ENCODE assay signal across 23 mouse cellular contexts in the genomic region with DNA sequence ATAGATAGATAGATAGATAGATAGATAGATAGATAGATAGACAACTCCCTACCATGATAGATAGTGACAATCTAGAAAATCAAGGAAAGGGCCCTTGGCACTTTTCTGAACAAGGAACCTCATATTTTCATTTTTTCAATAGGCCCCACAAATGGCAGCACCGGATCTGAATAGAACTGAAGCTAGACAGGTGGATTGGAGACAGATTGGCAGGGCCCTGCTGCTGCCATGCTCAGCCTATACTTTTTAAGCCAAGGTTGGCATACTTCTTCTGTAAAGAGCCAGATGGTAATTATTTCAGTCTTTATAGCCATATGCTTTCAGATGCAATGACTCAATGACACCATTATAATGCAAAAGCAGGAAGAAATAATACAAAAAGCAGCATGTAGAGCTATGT. TPM values are rescaled to one million over a fixed set of nuclear protein-coding genes. Genes with fewer than 3 reads are reported as not detected.
DNase-seq lines count a peak whose midpoint lies in the region; ATAC-seq lines count a peak whose summit lies in the region.
"Had no signal": no experiment of that assay in that cellular context is flagged by ENCODE, and none has a peak within 500 bp of the region (broad histone marks: within the 10 kb centered on the region; RNA-seq: fewer than 3 reads in every experiment).

No protein-coding gene starts in this region.

- no peaks in the 10 kb centered on the region for H3K36me3 ChIP-seq in forebrain, embryonic 13.5 days (ENCODE audit: poor library complexity, severe bottlenecking)
- no peaks in the 10 kb centered on the region for H3K36me3 ChIP-seq in forebrain, embryonic 10.5 days (replicated peaks)
- H3K36me3 ChIP-seq in forebrain, embryonic 16.5 days (ENCODE audit: control insufficient read depth, insufficient read depth): no peaks in the 10 kb centered on the region
- H3K36me3 ChIP-seq: embryonic facial prominence, embryonic 13.5 days; hindbrain, embryonic 12.5 days; intestine, embryonic 15.5 days; liver, embryonic 15.5 days had no signal

- no peaks in the 10 kb centered on the region for H3K27me3 ChIP-seq in forebrain, embryonic 13.5 days
- H3K27me3 ChIP-seq in forebrain, embryonic 10.5 days (ENCODE audit: poor library complexity, severe bottlenecking): no peaks in the 10 kb centered on the region
- H3K27me3 ChIP-seq in forebrain, embryonic 16.5 days (replicated peaks; ENCODE audit: control insufficient read depth, insufficient read depth, low read length): no peaks in the 10 kb centered on the region
- H3K27me3 ChIP-seq: embryonic facial prominence, embryonic 13.5 days; hindbrain, embryonic 12.5 days; intestine, embryonic 15.5 days; liver, embryonic 15.5 days had no signal

- peak; percentile 83 for ATAC-seq in forebrain, embryonic 13.5 days
- peak; percentile 85 for ATAC-seq in forebrain, embryonic 16.5 days
- ATAC-seq: intestine, embryonic 15.5 days; lung, postnatal 0 days; midbrain, embryonic 16.5 days had no signal

- H3K9ac ChIP-seq in forebrain, embryonic 13.5 days: no peak overlapping the region
- no peak overlapping the region for H3K9ac ChIP-seq in forebrain, embryonic 16.5 days (replicated peaks; ENCODE audit: low read depth, low read length)
- H3K9ac ChIP-seq: embryonic facial prominence, embryonic 13.5 days; hindbrain, embryonic 12.5 days; intestine, embryonic 15.5 days; liver, embryonic 15.5 days had no signal

- H3K4me1 ChIP-seq in forebrain, embryonic 13.5 days: 0 out of 2 replicates have a peak, but pooled peaks cover 4% of the 10 kb centered on the region
- no peaks in the 10 kb centered on the region for H3K4me1 ChIP-seq in forebrain, embryonic 10.5 days
- H3K4me1 ChIP-seq in forebrain, embryonic 16.5 days (replicated peaks; ENCODE audit: control insufficient read depth, insufficient read depth, low read length): peaks cover 4% of the 10 kb centered on the region
- H3K4me1 ChIP-seq: hindbrain, embryonic 12.5 days; intestine, embryonic 15.5 days; liver, embryonic 15.5 days had no signal

- no peak overlapping the region for H3K4me3 ChIP-seq in forebrain, embryonic 13.5 days
- H3K4me3 ChIP-seq in forebrain, embryonic 10.5 days: no peak overlapping the region
- H3K4me3 ChIP-seq in forebrain, embryonic 16.5 days (replicated peaks; ENCODE audit: low read length): no peak overlapping the region
- H3K4me3 ChIP-seq: embryonic facial prominence, embryonic 13.5 days; hindbrain, embryonic 12.5 days; intestine, embryonic 15.5 days; liver, embryonic 15.5 days had no signal

- intact Hi-C loops in heart, postnatal 36 days (cut with DNase I): no loop called here

- 73% methylated on average over 1 of the region's 1 CpGs for WGBS in forebrain, embryonic 13.5 days
- 94% methylated on average over 1 of the region's 1 CpGs for WGBS in forebrain, embryonic 10.5 days
- WGBS in forebrain, embryonic 16.5 days: 49% methylated on average over 1 of the region's 1 CpGs

- DNase-seq in forebrain, embryonic 10.5 days (ENCODE audit: extremely low spot score, low spot score): no peak
- DNase-seq in right cerebral cortex, adult 18-20 months: peak; percentile 26
- no peak for DNase-seq in right cerebral cortex, postnatal 4 days
- DNase-seq in heart, postnatal 36 days: no peak
- DNase-seq in urinary bladder, adult 2 months (ENCODE audit: low spot score): no peak
- no peak for DNase-seq in gastrocnemius, adult 18-20 months (ENCODE audit: low spot score)
- DNase-seq: gastrocnemius, postnatal 36 days; thymus, postnatal 14 days had no signal

- no peak overlapping the region for H3K4me2 ChIP-seq in forebrain, embryonic 13.5 days
- no peak overlapping the region for H3K4me2 ChIP-seq in forebrain, embryonic 16.5 days (ENCODE audit: low read length)
- H3K4me2 ChIP-seq: embryonic facial prominence, embryonic 13.5 days; hindbrain, embryonic 12.5 days; intestine, embryonic 15.5 days; liver, embryonic 15.5 days had no signal

- no peaks in the 10 kb centered on the region for H3K9me3 ChIP-seq in forebrain, embryonic 13.5 days (replicated peaks)
- no peaks in the 10 kb centered on the region for H3K9me3 ChIP-seq in forebrain, embryonic 10.5 days
- H3K9me3 ChIP-seq in forebrain, embryonic 16.5 days (ENCODE audit: control insufficient read depth, low read length): no peaks in the 10 kb centered on the region
- H3K9me3 ChIP-seq: embryonic facial prominence, embryonic 13.5 days; hindbrain, embryonic 12.5 days; intestine, embryonic 15.5 days; liver, embryonic 15.5 days had no signal

- no peak overlapping the region for H3K27ac ChIP-seq in forebrain, embryonic 13.5 days
- H3K27ac ChIP-seq in forebrain, embryonic 10.5 days: no peak overlapping the region
- peak overlapping the region; percentile 41 for H3K27ac ChIP-seq in forebrain, embryonic 16.5 days (ENCODE audit: low read length)
- H3K27ac ChIP-seq: embryonic facial prominence, embryonic 13.5 days; hindbrain, embryonic 12.5 days; intestine, embryonic 15.5 days; liver, embryonic 15.5 days had no signal

RNA-seq across cellular contexts. Expression of gene Isx, which starts 15.8 kb away (rescaled TPM):
- not detected in 2 replicates for polyA plus RNA-seq in forebrain, embryonic 13.5 days (2015; fragmentation: Nextera tagmentation; extraction: Ambion mirVana)
- not detected in 2 replicates for polyA plus RNA-seq in forebrain, embryonic 10.5 days (2016; fragmentation: Nextera tagmentation; extraction: Ambion mirVana)
- polyA plus RNA-seq in forebrain, embryonic 16.5 days (2015; fragmentation: Nextera tagmentation; extraction: Ambion mirVana): not detected in 2 replicates
- not detected for total RNA-seq in heart, postnatal 36 days (2021)
- polyA plus RNA-seq in urinary bladder, adult 2 months (2012; rRNA removed): 0.06 TPM in 1 of 2 replicates, not detected in the other
- not detected for total RNA-seq in gastrocnemius, adult 18-20 months (2021)
- total RNA-seq: adrenal gland, adult 18-20 months; gastrocnemius, postnatal 36 days; layer of hippocampus, postnatal 14 days; left cerebral cortex, postnatal 14 days; megakaryocyte, adult 5-6 weeks; MEL had no signal
- polyA plus RNA-seq: cortical plate, adult 2 months; embryonic facial prominence, embryonic 13.5 days; hindbrain, embryonic 12.5 days; kidney, embryonic 16.5 days; liver, embryonic 15.5 days; lung, postnatal 0 days; midbrain, embryonic 16.5 days had no signal
